In the genomic region with DNA sequence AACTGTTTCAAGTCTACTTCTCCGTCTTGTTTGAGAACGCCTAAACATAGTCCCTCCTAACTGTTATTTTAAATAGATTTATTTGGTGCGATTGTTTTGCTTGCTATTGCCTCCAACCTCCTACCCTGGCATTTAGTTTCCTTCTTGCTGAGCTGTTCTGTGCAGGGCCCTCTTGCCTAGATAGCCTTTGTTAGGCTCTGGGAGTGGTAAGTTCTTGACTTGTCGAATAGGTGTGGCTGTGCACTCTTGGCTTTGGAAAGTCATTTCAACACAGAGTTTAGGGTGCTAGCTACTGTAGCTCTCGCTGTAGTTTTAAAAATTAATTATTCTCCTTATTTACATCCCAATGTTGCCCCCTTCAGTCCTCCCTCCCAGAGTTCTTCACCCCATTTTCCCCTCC, we compare ENCODE assay signal across 23 mouse cellular contexts.
DNase-seq lines count a peak whose midpoint lies in the region; ATAC-seq and TF ChIP-seq lines count a peak whose summit lies in the region.
"Had no signal": no experiment of that assay in that cellular context is flagged by ENCODE, and none has a peak within 500 bp of the region (broad histone marks: within the 10 kb centered on the region; RNA-seq: fewer than 3 reads in every experiment).

No protein-coding gene starts in this region.

- TF ChIP-seq CTCF in embryonic fibroblast, embryonic 13.5 days (IDR thresholded peaks at IDR 0.05; ENCODE audit: borderline replicate concordance, insufficient read depth, low read length) = no peak

- H3K36me3 ChIP-seq in stomach, embryonic 16.5 days (ENCODE audit: control insufficient read depth, insufficient read depth, low read length) = no peaks in the 10 kb centered on the region
- H3K36me3 ChIP-seq in midbrain, embryonic 13.5 days = no peaks in the 10 kb centered on the region
- H3K36me3 ChIP-seq in midbrain, embryonic 15.5 days (replicated peaks) = no peaks in the 10 kb centered on the region
- H3K36me3 ChIP-seq: embryonic facial prominence, embryonic 10.5 days; embryonic facial prominence, embryonic 12.5 days; forebrain, embryonic 10.5 days; forebrain, embryonic 12.5 days had no signal

- H3K4me2 ChIP-seq in stomach, embryonic 16.5 days (ENCODE audit: low read depth, low read length) = no peak overlapping the region
- no peak overlapping the region for H3K4me2 ChIP-seq in midbrain, embryonic 13.5 days (replicated peaks)
- H3K4me2 ChIP-seq in midbrain, embryonic 15.5 days = no peak overlapping the region
- H3K4me2 ChIP-seq: embryonic facial prominence, embryonic 12.5 days; forebrain, embryonic 12.5 days had no signal

- WGBS in stomach, embryonic 16.5 days = 67% methylated on average over 5 of the region's 5 CpGs
- 88% methylated on average over 5 of the region's 5 CpGs for WGBS in midbrain, embryonic 13.5 days
- WGBS in midbrain, embryonic 15.5 days = 88% methylated on average over 5 of the region's 5 CpGs

- H3K9ac ChIP-seq in stomach, embryonic 16.5 days (ENCODE audit: low read length) = no peak overlapping the region
- no peak overlapping the region for H3K9ac ChIP-seq in midbrain, embryonic 13.5 days (replicated peaks)
- no peak overlapping the region for H3K9ac ChIP-seq in midbrain, embryonic 15.5 days
- H3K9ac ChIP-seq: embryonic facial prominence, embryonic 12.5 days; forebrain, embryonic 12.5 days had no signal

- ATAC-seq in stomach, embryonic 16.5 days (ENCODE audit: insufficient read depth, low FRiP score) = peak; percentile 59; the same call in 1 of the 2 replicates
- no peak for ATAC-seq in midbrain, embryonic 13.5 days
- no peak for ATAC-seq in midbrain, embryonic 15.5 days (replicated peaks)
- ATAC-seq: forebrain, embryonic 14.5 days; forebrain, embryonic 16.5 days had no signal

- peak; percentile 8 for DNase-seq in lung, postnatal 25 days (ENCODE audit: low spot score)
- no peak for DNase-seq in lung, adult 18-20 months
- DNase-seq in adipocyte (ENCODE audit: low spot score) = peak; percentile 68
- DNase-seq in heart, adult 18-20 months = no peak
- DNase-seq: adrenal gland, adult 8-10 months; adrenal gland, postnatal 14 days; adrenal gland, postnatal 36 days; cerebellum, adult 11-12 months; cerebellum, adult 2 months; cerebellum, adult 9-10 months; cerebellum, postnatal 10 days; cerebellum, postnatal 25 days had no signal

- H3K9me3 ChIP-seq in stomach, embryonic 16.5 days (replicated peaks; ENCODE audit: control insufficient read depth, low read length) = peaks cover 5% of the 10 kb centered on the region
- no peaks in the 10 kb centered on the region for H3K9me3 ChIP-seq in midbrain, embryonic 13.5 days
- H3K9me3 ChIP-seq in midbrain, embryonic 15.5 days = no peaks in the 10 kb centered on the region
- H3K9me3 ChIP-seq: forebrain, embryonic 12.5 days had no signal

- no peak for TF ChIP-seq POLR2A in embryonic fibroblast, embryonic 13.5 days (IDR thresholded peaks at IDR 0.05; ENCODE audit: low read depth, low read length)

- H3K4me1 ChIP-seq in embryonic fibroblast, embryonic 13.5 days (ENCODE audit: control insufficient read depth, insufficient read depth, low read length) = peaks cover 4% of the 10 kb centered on the region; the same call in 1 of the 2 replicates
- H3K4me1 ChIP-seq in stomach, embryonic 16.5 days (ENCODE audit: control insufficient read depth, insufficient read depth, low read length) = no peaks in the 10 kb centered on the region
- H3K4me1 ChIP-seq in midbrain, embryonic 13.5 days (replicated peaks) = no peaks in the 10 kb centered on the region
- H3K4me1 ChIP-seq in midbrain, embryonic 15.5 days = no peaks in the 10 kb centered on the region
- H3K4me1 ChIP-seq: embryonic facial prominence, embryonic 10.5 days; embryonic facial prominence, embryonic 12.5 days; forebrain, embryonic 10.5 days; forebrain, embryonic 12.5 days had no signal

- peak overlapping the region; percentile 41 for H3K27ac ChIP-seq in embryonic fibroblast, embryonic 13.5 days (ENCODE audit: insufficient read depth, low read length)
- no peak overlapping the region for H3K27ac ChIP-seq in stomach, embryonic 16.5 days (ENCODE audit: low read length)
- no peak overlapping the region for H3K27ac ChIP-seq in midbrain, embryonic 13.5 days
- no peak overlapping the region for H3K27ac ChIP-seq in midbrain, embryonic 15.5 days
- H3K27ac ChIP-seq: embryonic facial prominence, embryonic 10.5 days; embryonic facial prominence, embryonic 12.5 days; forebrain, embryonic 10.5 days; forebrain, embryonic 12.5 days had no signal

- H3K4me3 ChIP-seq in embryonic fibroblast, embryonic 13.5 days (ENCODE audit: insufficient read depth, low read length) = no peak overlapping the region
- no peak overlapping the region for H3K4me3 ChIP-seq in stomach, embryonic 16.5 days (replicated peaks; ENCODE audit: low read length)
- no peak overlapping the region for H3K4me3 ChIP-seq in midbrain, embryonic 13.5 days (replicated peaks)
- no peak overlapping the region for H3K4me3 ChIP-seq in midbrain, embryonic 15.5 days
- H3K4me3 ChIP-seq: embryonic facial prominence, embryonic 10.5 days; embryonic facial prominence, embryonic 12.5 days; erythroblast, embryonic 14.5 days; forebrain, embryonic 10.5 days; forebrain, embryonic 12.5 days had no signal

- no peaks in the 10 kb centered on the region for H3K27me3 ChIP-seq in stomach, embryonic 16.5 days (ENCODE audit: control insufficient read depth, insufficient read depth, low read length)
- H3K27me3 ChIP-seq in midbrain, embryonic 13.5 days = no peaks in the 10 kb centered on the region
- H3K27me3 ChIP-seq in midbrain, embryonic 15.5 days (replicated peaks) = no peaks in the 10 kb centered on the region
- H3K27me3 ChIP-seq: embryonic facial prominence, embryonic 12.5 days; forebrain, embryonic 12.5 days had no signal

Comparison
In these comparisons a context has a peak if more than half of its experiments do, and no peak if none do; other contexts are left out.
1. DNase-seq: peak in lung, postnatal 25 days (single experiment) and adipocyte (single experiment); none in lung, adult 18-20 months (0 of 2) and heart, adult 18-20 months (0 of 2).